Mouse (Mus musculus) urinary bladder, adult 2 months (tissue): ENCODE measurements around the gene Ptgir. TPM values are rescaled to one million over a fixed set of nuclear protein-coding genes. Genes with fewer than 3 reads are reported as not detected.

ENCODE experiments used
- DNase-seq: peaks from one replicate; pipeline ENCODE4 v3.0.0; 2022; ENCODE audit warnings: low spot score
- polyA plus RNA-seq: library from polyadenylated mRNA; depleted of rRNA; stranded (reverse); fragments of >200 nt; gene quantifications from 2 replicates; pipeline ENCODE4 v1.2.3, GENCODE M21; 2012

Gene Ptgir
- polyA plus RNA-seq, 1 experiment, result 3.9 TPM

GRCm38 (mm10) chr7:16916342-16917265, 10.3 kb downstream of the Ptgir start:
- no peak for DNase-seq

DNA sequence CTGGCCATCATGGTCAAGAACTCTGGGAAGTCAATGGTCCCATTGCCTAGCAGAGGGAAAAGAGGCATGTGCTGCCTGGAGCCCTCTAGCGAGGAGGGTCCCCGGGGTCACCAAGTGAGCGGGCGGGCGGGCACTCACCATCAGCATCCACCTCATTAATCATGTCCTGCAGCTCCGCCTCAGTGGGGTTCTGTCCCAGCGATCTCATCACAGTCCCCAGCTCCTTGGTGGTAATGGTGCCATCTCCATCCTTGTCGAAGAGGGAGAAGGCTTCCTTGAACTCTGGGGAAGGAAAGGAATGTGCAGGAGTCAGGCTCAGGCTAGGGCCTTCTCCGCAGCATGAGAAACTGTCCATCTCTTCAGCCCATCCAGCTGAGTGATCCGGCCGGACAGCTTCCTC, 11.2 kb downstream of the Ptgir start:
- DNase-seq, result no peak

- no peak for DNase-seq
Measured at GRCm38 (mm10) chr7:16918014-16918413, 11.7 kb downstream of the Ptgir start.

- DNase-seq, result no peak
Measured at GRCm38 (mm10) chr7:16918670-16919069, 12.4 kb downstream of the Ptgir start.

- DNase-seq, result no peak
Measured at GRCm38 (mm10) chr7:16919395-16920149, 13.3 kb downstream of the Ptgir start.

GRCm38 (mm10) chr7:16920150-16920579, 13.9 kb downstream of the Ptgir start:
- DNase-seq, result no peak

- no peak for DNase-seq
Measured at GRCm38 (mm10) chr7:16920818-16921791, 14.8 kb downstream of the Ptgir start.

DNA sequence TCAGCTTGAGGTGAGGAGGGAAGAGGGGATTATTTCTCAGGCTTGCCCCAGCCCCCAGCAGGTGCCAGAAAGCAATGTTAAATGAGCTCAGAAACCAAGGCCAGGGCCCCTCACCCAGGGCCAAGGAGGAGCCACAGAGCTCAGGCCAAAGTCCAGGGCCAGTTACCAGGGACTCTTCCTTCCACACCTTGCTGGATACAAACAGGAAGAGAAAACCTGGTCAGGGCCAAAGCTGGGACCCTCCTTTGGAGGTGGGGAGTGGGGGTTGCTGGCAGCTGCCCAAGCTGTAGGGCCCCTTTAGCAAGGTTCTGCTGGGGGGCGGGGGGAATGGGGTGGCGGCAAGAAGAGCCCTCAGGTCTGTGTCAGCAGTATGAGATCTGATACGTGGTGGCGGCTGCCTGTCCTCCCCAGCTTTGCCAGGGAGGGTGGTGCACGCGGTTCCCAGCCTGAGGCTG, 15.6 kb downstream of the Ptgir start:
- DNase-seq, result no peak

GRCm38 (mm10) chr7:16922360-16922973, 16.2 kb downstream of the Ptgir start:
- no peak for DNase-seq

- no peak for DNase-seq
Measured at GRCm38 (mm10) chr7:16923283-16924036, 17.2 kb downstream of the Ptgir start.

DNA sequence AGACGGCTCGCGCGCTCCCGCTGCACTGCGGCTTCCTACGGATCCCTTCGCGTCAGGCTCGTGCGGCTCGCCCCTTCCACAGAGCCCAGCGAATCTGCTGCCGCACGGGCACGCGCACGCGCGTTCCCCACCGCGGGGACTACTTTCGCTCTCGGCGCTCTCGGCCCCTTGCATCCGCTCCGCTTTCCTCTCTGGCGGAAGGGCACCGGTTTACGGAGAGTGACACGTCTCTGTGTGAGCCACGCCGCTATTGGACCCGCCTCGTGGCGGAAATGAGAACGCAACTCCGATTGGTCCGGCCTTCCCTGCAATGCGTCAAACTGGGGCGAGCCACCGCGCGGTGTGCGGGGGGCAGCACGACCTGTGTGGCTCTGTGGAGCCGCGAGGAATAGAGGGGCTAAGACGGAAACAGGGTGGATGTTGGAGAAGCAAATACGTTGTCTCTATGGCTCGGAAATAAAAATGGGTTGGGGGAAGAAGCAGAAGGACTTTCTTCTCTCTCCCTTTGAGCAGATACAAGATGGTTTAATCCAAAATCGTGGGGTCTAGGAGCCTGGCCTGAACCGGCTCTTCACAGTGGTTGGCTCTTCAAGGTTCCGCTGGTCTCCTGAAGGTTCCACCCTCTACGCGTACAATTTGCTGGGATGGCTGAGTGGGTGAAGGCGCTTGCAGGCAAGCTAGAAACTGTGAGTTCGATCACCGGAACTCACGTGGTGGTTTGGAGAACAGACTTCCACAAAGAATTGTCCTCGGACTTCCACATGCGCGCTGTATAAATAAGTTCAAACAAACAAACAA, 17.9 kb downstream of the Ptgir start, which contains the start of gene Calm3:
Calm3 (minus strand) TSS at position 78 of the 798 bp plus-strand sequence.
- peak; percentile 100 for DNase-seq

DNA sequence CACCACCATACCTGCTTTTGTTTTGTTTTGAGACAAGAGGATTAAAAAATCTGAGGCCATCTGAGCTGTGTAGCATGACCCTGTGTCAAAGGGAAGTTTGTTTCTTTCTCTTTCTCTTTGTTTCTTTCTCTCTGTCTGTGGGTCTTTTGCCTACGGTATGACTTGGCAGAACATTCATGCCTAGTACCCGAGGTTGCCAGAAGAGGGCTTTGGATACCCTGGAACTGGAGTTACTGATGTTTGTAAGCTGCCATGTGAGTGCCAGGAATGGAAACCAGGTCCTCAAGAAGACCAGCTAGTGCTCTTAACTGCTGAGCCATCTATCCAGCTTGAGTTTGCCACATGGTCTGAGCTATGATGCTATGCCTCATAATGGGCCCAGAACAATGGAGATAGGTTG, 22.1 kb downstream of the Ptgir start:
- no peak for DNase-seq

DNA sequence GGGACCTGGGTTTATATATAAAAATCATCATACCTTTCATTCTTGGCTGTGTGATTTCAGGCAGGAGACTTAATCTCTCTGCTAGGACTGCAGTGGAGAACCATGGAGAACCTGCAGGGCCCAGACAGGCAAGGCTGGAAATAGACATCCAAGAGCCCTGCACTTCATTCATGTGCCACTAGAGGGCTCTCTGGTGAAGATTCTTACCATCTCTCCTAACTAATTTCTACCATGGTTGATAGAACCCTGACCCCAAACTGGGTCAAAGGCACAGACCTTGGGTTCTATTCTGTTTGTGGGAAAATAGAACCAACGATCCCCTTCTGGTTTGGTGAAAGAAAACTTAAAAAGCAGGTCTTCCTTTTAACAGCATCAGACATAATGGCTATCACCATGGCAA, 24.6 kb downstream of the Ptgir start:
- DNase-seq, result no peak

GRCm38 (mm10) chr7:16931968-16932627, 25.8 kb downstream of the Ptgir start:
- no peak for DNase-seq

DNA sequence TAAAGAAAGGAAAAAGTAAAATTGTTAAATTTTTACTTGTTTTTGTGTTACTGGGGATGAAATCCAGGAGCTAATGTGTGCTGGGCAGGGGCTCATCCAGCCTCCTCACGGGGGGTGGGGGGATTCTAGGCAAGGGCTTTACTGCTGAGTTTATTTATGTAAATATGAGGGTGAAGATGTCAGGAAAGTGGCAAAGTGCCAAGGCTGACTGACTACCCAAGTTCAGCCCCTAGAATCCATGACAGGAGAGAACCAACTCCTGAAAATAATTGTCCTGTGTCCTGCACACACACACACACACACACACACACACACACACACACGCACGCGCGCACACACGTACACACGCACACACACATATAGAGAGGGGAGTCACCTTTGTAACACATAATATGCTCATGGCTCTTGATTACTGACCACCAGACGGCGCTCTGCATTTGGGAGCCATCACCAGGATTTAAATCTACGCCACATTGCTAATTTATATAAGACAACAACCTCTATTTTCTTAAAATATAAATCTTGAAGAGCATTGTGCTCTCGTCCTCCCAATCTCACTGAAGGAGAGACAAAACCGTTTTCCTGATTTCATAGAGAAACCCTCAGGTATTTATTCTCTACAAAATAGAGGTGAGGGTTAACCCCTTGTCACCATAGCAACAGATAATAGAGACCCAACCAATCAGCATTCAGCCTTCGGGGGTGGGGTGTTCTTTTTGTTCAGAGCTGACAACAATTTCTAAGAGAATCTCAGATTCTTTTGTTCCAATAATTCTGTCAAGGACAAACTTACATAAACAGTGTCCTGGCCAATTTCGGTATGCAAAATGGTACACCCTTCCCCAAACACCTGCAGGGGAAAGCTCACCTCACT, 26.7 kb downstream of the Ptgir start:
- no peak for DNase-seq

- DNase-seq, result no peak
Measured at GRCm38 (mm10) chr7:16937312-16937711, 31.0 kb downstream of the Ptgir start.

- no peak for DNase-seq
Measured at GRCm38 (mm10) chr7:16938117-16938791, 32.0 kb downstream of the Ptgir start.
